Mouse (Mus musculus) layer of hippocampus, adult 11-12 months (tissue): ENCODE results near the gene Ttc34.

ENCODE experiments used
- DNase-seq: peaks from one replicate; pipeline ENCODE4 v3.0.0; 2022; ENCODE audit warnings: low spot score

Gene Ttc34

GRCm38 (mm10) chr4:154837170-154837569 is at the start of gene Ttc34:
Gene Ttc34, plus strand, starts transcription at chr4:154837459.
- peak; percentile 49 for DNase-seq

DNA sequence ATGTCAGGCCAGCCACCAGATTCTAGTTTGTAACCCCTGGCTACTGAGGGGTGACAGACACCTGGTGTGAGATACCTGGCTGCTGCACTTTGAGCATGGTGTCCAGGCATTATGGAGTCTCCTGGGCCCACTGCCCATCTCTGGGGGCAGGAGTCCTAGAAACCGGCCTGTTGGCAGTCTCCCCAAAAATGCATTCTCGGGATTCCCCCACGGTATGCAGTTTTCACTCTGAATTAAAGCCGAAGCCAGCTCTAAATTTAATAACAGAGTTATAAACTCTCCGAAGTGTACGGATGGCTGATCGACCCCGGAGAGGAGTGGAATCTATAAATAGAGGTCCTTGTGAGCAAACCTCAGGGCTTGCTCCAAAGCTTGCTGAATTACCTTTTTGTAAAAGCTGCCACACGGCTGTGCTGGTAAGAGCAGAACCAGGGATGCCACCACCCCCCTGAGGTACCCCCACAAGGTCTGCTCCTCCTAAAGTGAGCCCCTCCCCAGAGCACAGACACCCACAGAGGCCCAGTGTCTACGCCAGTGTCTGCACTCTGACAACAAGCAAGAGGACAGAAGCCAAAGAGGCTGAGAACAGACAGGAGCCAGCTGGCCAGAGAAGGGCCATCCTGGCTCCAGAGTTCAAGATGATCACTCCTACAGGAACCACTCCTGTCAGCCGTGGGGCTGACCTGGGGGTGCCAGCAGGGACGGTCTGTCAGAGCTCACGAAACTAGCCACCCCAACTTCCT is 49.1 kb upstream of the Ttc34 start:
- DNase-seq = no peak

GRCm38 (mm10) chr4:154791894-154792293 is 45.4 kb upstream of the Ttc34 start:
- no peak for DNase-seq

DNA sequence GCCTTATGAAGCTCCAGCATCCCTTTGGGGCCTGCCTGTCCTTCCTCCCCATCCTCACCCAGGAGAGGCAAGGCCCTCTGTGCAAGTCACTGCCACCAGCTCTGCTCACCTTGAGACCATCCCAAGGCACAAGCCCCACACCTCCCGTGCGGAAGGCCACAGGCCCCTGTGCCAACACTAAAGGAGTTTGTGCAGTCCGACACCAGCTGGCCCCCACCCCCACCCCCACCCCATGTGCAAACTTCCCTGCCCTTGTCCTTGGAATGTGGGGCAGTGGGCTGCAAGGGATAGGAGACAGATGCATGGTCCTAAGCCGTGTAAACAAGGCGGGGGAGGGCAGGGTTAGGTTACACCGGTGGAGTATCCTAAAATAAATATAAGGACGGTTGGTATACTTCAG is 43.8 kb upstream of the Ttc34 start:
- DNase-seq = no peak

- DNase-seq = peak; percentile 52
These were observed 39.4 kb upstream of the Ttc34 start for GRCm38 (mm10) chr4:154797834-154798233.

DNA sequence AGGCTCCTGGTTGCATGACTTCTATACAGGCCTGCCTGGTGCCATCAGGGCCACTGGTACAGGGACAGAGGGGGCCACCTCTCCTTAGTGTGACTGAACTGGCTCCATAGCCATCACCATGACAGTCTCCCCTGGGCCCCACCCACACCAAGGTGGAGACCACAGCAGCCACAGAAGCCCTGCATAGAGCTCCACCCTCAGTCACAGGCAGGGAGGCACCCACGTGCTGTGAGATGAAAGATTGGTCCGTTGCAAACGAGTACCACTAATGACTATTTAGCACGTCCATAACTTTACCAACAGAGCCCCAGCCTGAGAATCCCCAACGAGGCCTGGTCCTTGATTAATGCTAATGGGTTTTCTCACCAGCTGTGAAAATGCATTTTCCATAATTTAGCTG is 36.7 kb upstream of the Ttc34 start:
- DNase-seq = no peak

- DNase-seq = no peak
These were observed 35.0 kb upstream of the Ttc34 start for GRCm38 (mm10) chr4:154802210-154802609.

DNA sequence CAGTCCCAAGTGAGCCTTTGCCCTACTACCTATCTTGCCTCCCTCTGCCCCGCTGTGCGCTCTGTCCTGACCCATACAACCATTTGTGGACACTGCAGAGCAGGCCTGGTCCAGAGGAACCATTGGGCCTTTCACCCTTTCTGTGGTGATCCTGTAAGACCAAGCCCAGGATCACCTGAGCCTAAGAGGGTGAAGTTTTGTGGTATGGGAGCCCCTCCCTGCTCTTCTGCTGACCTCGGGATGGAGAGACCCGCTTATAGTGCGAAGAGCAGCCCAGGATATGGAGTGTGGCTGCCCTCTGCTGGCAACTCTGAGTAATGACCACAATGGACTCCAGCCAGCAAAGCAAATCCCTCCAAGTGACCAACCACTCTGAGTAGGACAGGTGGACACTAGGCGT is 11.6 kb upstream of the Ttc34 start:
- peak; percentile 46 for DNase-seq

- no peak for DNase-seq
These were observed 11.0 kb upstream of the Ttc34 start for GRCm38 (mm10) chr4:154826224-154826623.

DNA sequence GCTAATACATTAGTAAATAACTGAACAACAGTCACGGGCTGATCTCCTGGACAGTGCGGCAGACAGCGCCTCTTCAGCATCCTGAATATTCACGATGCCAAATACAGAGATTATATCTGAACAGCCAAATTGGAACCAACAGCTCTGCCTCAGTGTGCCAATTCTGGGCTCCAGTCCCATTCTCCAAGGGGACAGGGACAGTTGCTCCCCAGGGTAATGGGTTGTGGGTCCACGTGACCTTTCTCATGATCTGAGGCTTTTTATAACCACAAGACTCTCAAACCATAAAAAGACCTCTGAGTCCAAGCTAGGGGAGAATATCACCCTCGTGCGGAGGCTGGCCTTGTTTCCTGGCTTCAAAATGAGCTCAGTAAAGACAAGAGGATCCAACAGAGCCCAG is 10.1 kb upstream of the Ttc34 start:
- DNase-seq = peak; percentile 34

DNA sequence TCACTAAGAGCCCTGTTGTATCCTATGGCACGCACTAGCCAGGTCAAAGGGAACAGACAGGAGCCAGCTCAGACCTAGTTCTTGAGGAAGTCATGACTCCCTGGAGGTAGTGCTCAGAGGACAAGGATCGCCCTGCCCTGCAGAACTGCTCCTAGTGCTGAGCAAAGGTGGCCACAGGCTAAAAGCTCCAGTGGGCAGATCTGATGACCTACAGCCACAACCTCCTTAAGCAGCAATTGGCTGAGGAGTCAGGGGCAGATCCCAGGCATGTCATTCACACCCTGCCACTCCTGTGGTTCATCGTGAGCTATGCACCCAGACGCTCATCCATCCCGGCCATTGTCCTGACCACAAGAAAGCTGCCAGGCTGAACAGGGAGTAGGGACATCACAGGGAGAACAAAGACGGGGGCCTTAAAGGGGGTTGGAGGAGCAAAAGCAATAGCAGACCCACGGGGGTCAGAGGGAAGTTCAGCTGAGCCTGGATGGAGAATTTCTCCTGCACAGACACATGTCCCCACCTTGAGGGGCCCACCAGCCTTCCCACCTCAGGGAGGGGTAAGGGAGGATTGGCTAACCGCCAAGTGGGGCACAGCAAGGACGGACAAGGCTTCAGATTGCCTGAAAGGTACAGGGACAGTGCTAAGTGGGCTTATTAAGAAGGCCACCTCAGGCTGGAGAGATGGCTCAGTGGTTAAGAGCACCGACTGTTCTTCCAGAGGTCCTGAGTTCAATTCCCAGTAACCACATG is 9.2 kb upstream of the Ttc34 start:
- DNase-seq = no peak

GRCm38 (mm10) chr4:154831915-154832573 is 5.2 kb upstream of the Ttc34 start:
- DNase-seq = no peak

GRCm38 (mm10) chr4:154836183-154836915 is 910 bp upstream of the Ttc34 start:
- no peak for DNase-seq

DNA sequence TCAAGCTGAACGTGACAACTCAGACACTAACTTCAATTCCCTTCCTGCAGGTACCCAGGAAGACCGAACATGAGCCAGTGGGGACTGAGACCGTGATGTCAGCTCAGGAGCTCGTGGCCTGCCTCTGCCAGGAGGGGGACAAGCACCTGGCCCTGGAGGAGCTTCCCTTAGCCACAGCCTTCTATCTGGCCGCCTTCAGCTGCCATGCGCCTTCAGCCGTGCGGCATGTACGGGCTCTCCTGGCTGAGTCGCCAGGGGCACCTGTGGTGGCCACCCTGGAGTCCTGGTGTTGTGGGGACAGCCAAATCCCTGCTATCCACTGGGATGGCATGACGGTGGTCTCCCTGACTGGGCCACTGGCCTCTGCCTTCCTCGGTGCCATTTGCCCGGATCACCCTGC is 1.5 kb downstream of the Ttc34 start:
- no peak for DNase-seq

DNA sequence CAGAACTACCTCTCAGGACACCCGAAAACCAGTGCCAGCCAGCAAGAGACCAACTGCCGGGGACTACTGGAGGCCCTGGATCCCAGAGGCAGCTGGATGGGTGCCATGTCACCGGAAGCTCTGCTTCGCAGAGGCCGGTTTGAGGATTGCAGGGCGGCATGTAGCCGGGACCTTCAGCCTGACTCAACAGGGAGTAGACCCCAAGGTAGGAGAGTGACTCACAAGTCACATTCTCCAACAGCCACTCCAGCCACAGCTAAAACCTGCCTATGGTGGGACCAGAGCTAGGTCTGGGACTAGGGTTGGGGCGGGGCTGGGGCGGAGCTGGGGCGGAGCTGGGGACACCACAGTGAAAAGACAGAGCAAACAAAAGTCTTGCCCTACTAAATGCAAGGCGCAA is 2.1 kb downstream of the Ttc34 start:
- no peak for DNase-seq

DNA sequence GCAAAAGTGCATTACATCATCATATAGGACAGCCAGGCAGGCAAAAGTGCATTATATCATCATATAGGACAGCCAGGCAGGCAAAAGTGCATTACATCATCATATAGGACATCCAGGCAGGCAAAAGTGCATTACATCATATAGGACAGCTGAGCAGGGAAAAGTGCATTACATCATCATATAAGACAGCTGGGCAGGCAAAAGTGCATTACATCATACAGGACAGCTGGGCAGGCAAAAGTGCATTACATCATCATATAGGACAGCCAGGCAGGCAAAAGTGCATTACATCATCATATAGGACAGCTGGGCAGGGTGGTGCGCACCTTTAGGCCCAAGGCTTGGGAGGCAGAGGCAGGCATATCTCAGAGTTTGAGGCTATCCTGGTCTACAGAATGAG is 15.4 kb downstream of the Ttc34 start:
- DNase-seq = no peak

DNA sequence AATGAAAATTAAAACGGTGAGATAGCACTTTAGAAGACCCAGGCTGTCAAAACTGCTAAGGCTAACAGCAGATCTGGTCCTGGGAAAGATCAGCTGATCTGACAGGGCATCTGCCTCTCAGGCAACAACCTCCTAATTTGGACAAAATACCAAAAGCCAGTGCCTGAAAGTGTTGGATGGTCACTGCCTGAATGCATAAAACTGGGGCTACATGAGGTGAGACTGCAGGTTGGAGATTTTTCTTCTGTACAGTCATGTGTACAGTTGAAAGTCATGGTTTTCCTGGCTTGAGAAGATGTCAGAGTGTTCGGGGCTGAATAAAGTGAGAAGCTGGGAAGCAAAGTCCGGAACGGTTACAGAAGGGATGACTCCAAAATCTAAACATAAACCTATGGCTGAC is 16.6 kb downstream of the Ttc34 start:
- DNase-seq = no peak

DNA sequence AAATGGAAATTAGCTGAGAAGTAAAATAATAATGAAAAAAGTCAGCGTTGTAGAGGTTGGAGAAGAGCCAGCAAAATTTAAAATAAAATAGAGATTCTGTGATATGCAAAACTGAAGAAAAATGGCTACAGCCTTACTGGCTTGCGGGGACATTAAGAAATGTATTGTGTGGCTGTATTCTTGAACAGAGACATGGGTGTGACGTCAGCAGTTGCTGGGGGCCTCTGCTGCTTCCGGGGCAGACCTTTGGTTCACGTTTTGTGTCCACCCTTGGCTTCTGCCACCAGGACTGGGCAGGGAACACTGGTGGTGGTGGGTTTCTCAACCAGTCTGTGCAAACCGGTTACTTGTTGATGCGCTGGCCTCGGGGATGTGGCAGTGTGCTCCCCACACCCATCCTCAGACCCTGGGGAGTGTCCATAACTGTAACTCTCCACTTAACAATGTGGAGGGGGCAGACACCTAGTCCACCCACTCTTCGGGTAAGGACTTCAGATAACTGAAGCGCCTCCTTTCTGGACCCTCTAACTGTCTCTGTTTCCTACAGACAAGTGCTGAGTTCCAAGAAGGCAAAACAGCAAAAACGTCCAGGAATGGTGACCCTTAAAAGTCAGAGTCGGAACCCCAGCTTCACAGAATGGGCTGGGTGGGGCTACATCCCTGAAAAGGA is 17.6 kb downstream of the Ttc34 start:
- no peak for DNase-seq

GRCm38 (mm10) chr4:154855721-154856479 is 18.6 kb downstream of the Ttc34 start:
- DNase-seq = peak; percentile 87

GRCm38 (mm10) chr4:154856480-154856837 is 19.2 kb downstream of the Ttc34 start:
- no peak for DNase-seq

DNA sequence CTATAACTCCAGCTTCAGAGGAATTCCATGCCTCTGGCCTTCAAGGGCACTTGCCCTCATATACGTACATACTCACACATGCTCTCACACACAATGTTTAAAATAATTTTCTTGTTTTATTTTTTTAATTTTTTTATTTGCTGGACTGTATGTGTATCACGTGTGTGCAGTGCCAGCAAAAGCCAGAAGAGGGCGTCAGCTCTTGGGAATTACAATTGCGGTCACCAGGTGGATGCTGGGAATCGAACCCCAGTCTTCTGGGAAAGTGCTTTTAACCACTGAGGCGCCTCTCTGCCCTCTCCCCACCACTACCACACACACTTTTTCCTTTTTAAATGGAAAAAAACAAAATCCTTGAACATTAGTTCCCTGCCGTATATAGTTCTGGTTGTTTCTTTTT is 19.6 kb downstream of the Ttc34 start:
- DNase-seq = no peak
